Mouse (Mus musculus) small intestine, adult 2 months (tissue): ENCODE data around the gene Lins1.

Source experiments
- CTCF ChIP-seq: fragments of 200-500 bp; IDR thresholded peaks from 2 replicates; pipeline ENCODE4 v1.5.1; 2012; ENCODE audit warnings: low read depth, mild to moderate bottlenecking, control low read depth, inconsistent platforms, low read length, moderate library complexity, mixed read lengths; ENCODE audit not compliant: insufficient replicate concordance, insufficient read length; ENCODE audit errors: extremely low read depth
- POLR2A ChIP-seq: fragments of 200-500 bp; IDR thresholded peaks from 2 replicates; pipeline ENCODE4 v1.6.1; 2012; ENCODE audit warnings: low read depth, mild to moderate bottlenecking, control low read depth, inconsistent platforms, low read length, moderate library complexity

GRCm38 (mm10) chr7:66753816-66754215 is 64.1 kb downstream of the Lins1 start:
- no peak for TF ChIP-seq CTCF
- TF ChIP-seq POLR2A = no peak
